Mouse (Mus musculus) spleen, adult 2 months (tissue): ENCODE measurements at regions not wholly inside any gene's neighbourhood (a gene's known extent, or its start where the extent isn't known, plus 50 kb on each side); places are given as distances from the start of the nearest gene placed in this dataset.
A peak's percentile ranks its signal among the peaks of the same experiment; 100 is the strongest.

Source experiments
- CTCF ChIP-seq: fragments of 200-500 bp; IDR thresholded peaks from 2 replicates; pipeline ENCODE4 v1.5.1; 2011; ENCODE audit warnings: mild to moderate bottlenecking, inconsistent platforms; ENCODE audit not compliant: insufficient read depth, insufficient read length, insufficient replicate concordance; ENCODE audit errors: extremely low read depth
- POLR2A ChIP-seq: fragments of 200-500 bp; IDR thresholded peaks from 2 replicates; pipeline ENCODE4 v1.6.1; 2011; ENCODE audit warnings: low read depth, low read length, inconsistent platforms

GRCm38 (mm10) chr11:114608009-114608408, 60.3 kb upstream of the Rpl38 start:
- TF ChIP-seq CTCF (peak; percentile 5; the same call in 1 of the 2 replicates), POLR2A (no peak)
